Mouse (Mus musculus) MEL (cell line): ENCODE data around the gene Gm5136.

Experiments used
- CHD2 ChIP-seq: IDR thresholded peaks from 2 replicates; pipeline ENCODE4 v1.6.1; 2011; ENCODE audit warnings: low read length, improper control_type of control experiment
- CTCF ChIP-seq, 3 experiments: IDR thresholded peaks in 2 of 3; conservative IDR thresholded peaks in 1 of 3; 2 replicates each; pipeline ENCODE4 v1.5.1; 2011 to 2012; ENCODE audit warnings: low read length in 3 of 3, low read depth in 2 of 3, mild to moderate bottlenecking in 2 of 3, improper control_type of control experiment in 1 of 3, inconsistent platforms in 1 of 3, mixed read lengths in 1 of 3, moderate library complexity in 1 of 3; ENCODE audit not compliant: control insufficient read depth in 1 of 3, insufficient read depth in 1 of 3, poor library complexity in 1 of 3, severe bottlenecking in 1 of 3
- HCFC1 ChIP-seq: IDR thresholded peaks from 2 replicates; pipeline ENCODE4 v1.6.1; 2012; ENCODE audit warnings: low read depth, mild to moderate bottlenecking, inconsistent platforms, low read length, improper control_type of control experiment, moderate library complexity
- MAFK ChIP-seq: IDR thresholded peaks from 2 replicates; pipeline ENCODE4 v1.6.1; 2011; ENCODE audit warnings: low read depth, mild to moderate bottlenecking, low read length, improper control_type of control experiment, borderline replicate concordance
- MAX ChIP-seq: IDR thresholded peaks from 2 replicates; pipeline ENCODE4 v1.6.1; 2011; ENCODE audit warnings: low read length, improper control_type of control experiment
- MEF2A ChIP-seq: IDR thresholded peaks from 2 replicates; pipeline ENCODE4 v1.6.1; 2014; ENCODE audit warnings: low read depth, mild to moderate bottlenecking, inconsistent platforms, low read length, improper control_type of control experiment; ENCODE audit not compliant: poor library complexity, insufficient replicate concordance, severe bottlenecking; ENCODE audit errors: extremely low read depth
- MYB ChIP-seq: IDR thresholded peaks from 2 replicates; pipeline ENCODE4 v1.6.1; 2011; ENCODE audit warnings: mild to moderate bottlenecking, low read depth, low read length, improper control_type of control experiment
- POLR2A ChIP-seq, 2 experiments: IDR thresholded peaks; 2 replicates each; pipeline ENCODE4 v1.6.1; 2011 to 2012; ENCODE audit warnings: low read length in 2 of 2, mild to moderate bottlenecking in 2 of 2, control low read depth in 1 of 2, improper control_type of control experiment in 1 of 2, low read depth in 1 of 2, moderate library complexity in 1 of 2; ENCODE audit not compliant: control insufficient read depth in 1 of 2, insufficient read depth in 1 of 2, poor library complexity in 1 of 2
- POLR2AphosphoS5 ChIP-seq: IDR thresholded peaks from 2 replicates; pipeline ENCODE4 v1.6.1; 2012; ENCODE audit warnings: low read depth, borderline replicate concordance, mild to moderate bottlenecking, inconsistent platforms, low read length, moderate library complexity, mixed read lengths
- TCF12 ChIP-seq: IDR thresholded peaks from 2 replicates; pipeline ENCODE4 v1.6.1; 2014; ENCODE audit warnings: low read depth, mild to moderate bottlenecking, inconsistent platforms, low read length, improper control_type of control experiment, moderate library complexity
- ZMIZ1 ChIP-seq: IDR thresholded peaks from 2 replicates; pipeline ENCODE4 v1.6.1; 2012; ENCODE audit warnings: low read depth, mild to moderate bottlenecking, inconsistent platforms, low read length, improper control_type of control experiment, moderate library complexity
- ZNF384 ChIP-seq: IDR thresholded peaks from 2 replicates; pipeline ENCODE4 v1.6.1; 2012; ENCODE audit warnings: low read depth, mild to moderate bottlenecking, inconsistent platforms, low read length, improper control_type of control experiment

GRCm38 (mm10) chr10:108705658-108706057 is 5.7 kb upstream of the Gm5136 start:
- TF ChIP-seq ZNF384 (no peak), CTCF (IDR thresholded peaks at IDR 0.05 in 2 of 3, conservative IDR thresholded peaks at IDR 0.05 in 1 of 3; ENCODE audit: control insufficient read depth in 1 of 3, insufficient read depth in 1 of 3, low read depth in 2 of 3, low read length in 3 of 3, poor library complexity in 1 of 3, severe bottlenecking in 1 of 3) (no peak), MAX (no peak), POLR2A (IDR thresholded peaks at IDR 0.05; ENCODE audit: control insufficient read depth in 1 of 2, insufficient read depth in 1 of 2, low read depth in 1 of 2, low read length in 2 of 2, poor library complexity in 1 of 2) (no peak), MYB (no peak), TCF12 (no peak), POLR2AphosphoS5 (no peak), ZMIZ1 (no peak), CHD2 (no peak), MAFK (no peak), HCFC1 (no peak), MEF2A (no peak)
